Mouse (Mus musculus): ENCODE measurements around the gene Gm20517. TPM values are rescaled to one million over a fixed set of nuclear protein-coding genes. Genes with fewer than 3 reads are reported as not detected.

Gm20517 gene
- polyA plus RNA-seq, 1 experiment from 2014 or later, result 1.1 TPM

DNA sequence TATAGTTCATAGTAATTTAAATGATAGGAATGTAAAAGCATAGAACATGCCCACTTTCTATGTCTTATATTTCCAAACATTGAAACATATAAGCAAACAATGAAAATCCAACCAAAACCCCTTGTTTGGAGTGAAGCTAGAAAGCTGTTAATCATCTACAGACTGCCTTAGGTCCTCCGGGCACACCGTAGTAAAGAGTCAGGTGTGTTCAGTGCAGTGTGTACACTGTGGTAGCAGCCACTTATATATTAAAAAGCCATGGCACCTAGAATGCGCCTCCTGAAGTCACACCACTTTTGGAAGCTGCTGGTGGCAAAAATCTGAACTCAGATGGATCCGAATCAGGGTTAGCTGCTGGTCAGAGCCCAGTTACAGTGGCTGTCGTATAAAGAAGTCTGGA, 66.8 kb downstream of the Gm20517 start:
- Histone ChIP-seq H3K4me3 (ENCODE audit: low read depth, low read length) (no peak overlapping the region), H3K27me3 (ENCODE audit: control insufficient read depth, insufficient read depth, low read length) (no peaks in the 10 kb centered on the region), H3K9me3 (ENCODE audit: control insufficient read depth, low read length) (no peaks in the 10 kb centered on the region), H3K27ac (replicated peaks) (no peak overlapping the region), H3K4me1 (replicated peaks; ENCODE audit: control insufficient read depth, insufficient read depth) (no peaks in the 10 kb centered on the region), H3K36me3 (ENCODE audit: control insufficient read depth, insufficient read depth, low read length) (0 out of 2 replicates have a peak, but pooled peaks cover 3% of the 10 kb centered on the region), H3K4me2 (replicated peaks; ENCODE audit: low read depth) (no peak overlapping the region), H3K9ac (ENCODE audit: low read length) (no peak overlapping the region)
- TF ChIP-seq EP300 (optimal IDR thresholded peaks at IDR 0.05), result no peak
- no peak for TF ChIP-seq CTCF (IDR thresholded peaks at IDR 0.05; ENCODE audit: low read depth)
- 66% methylated on average over 5 of the region's 5 CpGs for WGBS
- peak; percentile 78; the same call in 1 of the 2 replicates for ATAC-seq (ENCODE audit: low FRiP score, low TSS enrichment)
- no peak for DNase-seq (ENCODE audit: low spot score)

DNA sequence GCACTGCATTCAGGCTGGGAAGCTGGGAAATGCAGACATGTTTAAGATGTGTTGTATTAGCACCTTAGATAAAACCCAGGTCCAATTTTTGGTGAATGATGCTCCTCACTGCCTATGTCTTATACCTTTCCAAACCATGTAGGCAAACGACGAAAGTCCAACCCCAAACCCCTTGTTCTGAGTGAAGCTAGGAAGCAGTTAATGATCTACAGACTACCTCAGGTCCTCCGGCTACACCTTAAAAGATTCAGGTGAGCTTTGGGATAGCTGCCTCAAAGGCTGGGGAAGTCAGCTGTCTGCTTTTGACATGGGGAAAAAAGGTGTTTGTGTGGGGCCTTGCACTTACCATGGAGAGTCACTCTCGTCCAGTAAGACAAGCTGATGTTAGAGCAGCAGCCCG, 67.3 kb downstream of the Gm20517 start:
- no peak overlapping the region for H3K9ac ChIP-seq (ENCODE audit: low read length)
- 0 out of 2 replicates have a peak, but pooled peaks cover 3% of the 10 kb centered on the region for H3K36me3 ChIP-seq (ENCODE audit: control insufficient read depth, insufficient read depth, low read length)
- TF ChIP-seq CTCF (IDR thresholded peaks at IDR 0.05; ENCODE audit: low read depth), result no peak
- no peak for TF ChIP-seq EP300 (optimal IDR thresholded peaks at IDR 0.05)
- no peak overlapping the region for H3K27ac ChIP-seq (replicated peaks)
- no peak for DNase-seq (ENCODE audit: low spot score)
- no peak overlapping the region for H3K4me2 ChIP-seq (replicated peaks; ENCODE audit: low read depth)
- H3K4me3 ChIP-seq (ENCODE audit: low read depth, low read length), result no peak overlapping the region
- 67% methylated on average over 5 of the region's 5 CpGs for WGBS
- no peaks in the 10 kb centered on the region for H3K27me3 ChIP-seq (ENCODE audit: control insufficient read depth, insufficient read depth, low read length)
- no peaks in the 10 kb centered on the region for H3K4me1 ChIP-seq (replicated peaks; ENCODE audit: control insufficient read depth, insufficient read depth)
- ATAC-seq (ENCODE audit: low FRiP score, low TSS enrichment), result no peak
- no peaks in the 10 kb centered on the region for H3K9me3 ChIP-seq (ENCODE audit: control insufficient read depth, low read length)

DNA sequence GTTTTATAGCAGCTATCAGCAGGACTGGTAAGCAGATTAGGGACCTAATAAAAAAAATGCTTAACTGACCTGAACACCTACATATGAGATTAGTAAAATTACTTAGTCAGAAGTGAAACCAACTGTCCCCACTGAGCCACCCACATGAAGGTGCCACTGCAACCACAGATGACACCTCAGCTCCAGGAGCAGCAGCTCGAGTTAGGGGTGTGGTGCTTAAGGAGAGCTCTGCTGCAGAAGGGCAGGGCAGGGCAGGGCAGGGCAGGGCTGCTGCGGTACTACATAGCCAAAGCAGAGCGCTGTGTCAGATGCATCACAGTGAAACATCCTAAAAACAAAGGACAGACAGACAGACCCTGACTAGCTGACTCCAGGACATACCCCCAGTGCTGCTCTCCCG, 71.4 kb downstream of the Gm20517 start:
- ATAC-seq (ENCODE audit: low FRiP score, low TSS enrichment) (no peak), DNase-seq (ENCODE audit: low spot score) (no peak)
- TF ChIP-seq EP300 (optimal IDR thresholded peaks at IDR 0.05), result no peak
- TF ChIP-seq CTCF (IDR thresholded peaks at IDR 0.05; ENCODE audit: low read depth), result no peak
- no peak overlapping the region for H3K9ac ChIP-seq (ENCODE audit: low read length)
- 0 out of 2 replicates have a peak, but pooled peaks cover 3% of the 10 kb centered on the region for H3K4me1 ChIP-seq (replicated peaks; ENCODE audit: control insufficient read depth, insufficient read depth)
- no peak overlapping the region for H3K27ac ChIP-seq (replicated peaks)
- H3K9me3 ChIP-seq (ENCODE audit: control insufficient read depth, low read length), result no peaks in the 10 kb centered on the region
- H3K36me3 ChIP-seq (ENCODE audit: control insufficient read depth, insufficient read depth, low read length), result 0 out of 2 replicates have a peak, but pooled peaks cover 5% of the 10 kb centered on the region
- no peak overlapping the region for H3K4me3 ChIP-seq (ENCODE audit: low read depth, low read length)
- no peak overlapping the region for H3K4me2 ChIP-seq (replicated peaks; ENCODE audit: low read depth)
- 67% methylated on average over 4 of the region's 4 CpGs for WGBS
- no peaks in the 10 kb centered on the region for H3K27me3 ChIP-seq (ENCODE audit: control insufficient read depth, insufficient read depth, low read length)

DNA sequence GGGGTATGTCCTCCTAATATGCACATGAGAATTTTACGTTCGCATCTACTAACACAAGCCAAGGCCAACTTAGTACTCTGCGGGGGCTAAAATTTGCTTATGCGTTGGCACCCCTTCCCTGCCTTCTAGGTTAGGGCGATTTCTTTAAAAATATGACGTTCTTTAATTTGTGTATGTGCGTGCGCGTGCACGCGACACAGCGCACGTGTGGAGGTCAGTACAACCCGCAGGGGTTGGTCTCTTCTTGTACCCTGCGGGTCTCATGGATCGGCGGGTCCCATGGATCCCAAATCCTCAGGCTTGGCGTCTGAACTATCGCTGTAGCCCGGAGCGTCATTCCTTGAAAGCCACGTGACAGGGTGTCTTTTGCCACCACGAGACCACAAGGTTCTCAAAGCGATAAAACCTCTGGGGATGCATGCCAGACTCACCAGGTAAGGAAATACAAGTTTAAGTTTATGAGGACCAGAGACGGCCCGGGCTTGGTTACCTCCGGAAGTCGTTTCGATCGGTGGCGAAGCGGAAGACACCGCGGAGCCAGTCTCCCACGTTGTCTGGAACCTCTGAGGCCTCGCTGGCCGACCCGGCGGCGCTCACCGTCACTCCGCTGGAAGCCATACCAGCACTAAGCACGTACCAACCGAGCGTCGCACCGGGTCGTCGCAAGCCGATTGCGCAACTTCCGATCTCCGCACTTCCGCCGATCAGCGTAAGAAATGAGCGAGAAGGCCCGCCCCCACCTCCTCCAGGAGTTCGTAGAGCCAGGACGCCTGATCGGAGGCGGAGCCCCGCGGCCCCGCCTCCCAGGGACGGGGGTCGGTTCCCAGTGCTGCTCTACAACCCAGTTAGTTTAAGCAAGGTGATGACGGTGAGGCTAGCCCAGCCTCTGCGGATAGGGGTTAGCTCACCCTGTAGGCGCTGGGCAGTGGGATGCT, 76.3 kb downstream of the Gm20517 start:
- H3K9me3 ChIP-seq (ENCODE audit: control insufficient read depth, low read length), result no peaks in the 10 kb centered on the region
- 0 out of 2 replicates have a peak, but pooled peaks cover 2% of the 10 kb centered on the region for H3K36me3 ChIP-seq (ENCODE audit: control insufficient read depth, insufficient read depth, low read length)
- 0 out of 2 replicates have a peak, but pooled peaks cover 3% of the 10 kb centered on the region for H3K4me1 ChIP-seq (replicated peaks; ENCODE audit: control insufficient read depth, insufficient read depth)
- H3K4me3 ChIP-seq (ENCODE audit: low read depth, low read length), result peak overlapping the region; percentile 79
- peak overlapping the region; percentile 81 for H3K9ac ChIP-seq (ENCODE audit: low read length)
- under 1% methylated on average over 70 of the region's 70 CpGs for WGBS
- H3K27me3 ChIP-seq (ENCODE audit: control insufficient read depth, insufficient read depth, low read length), result no peaks in the 10 kb centered on the region
- no peak for TF ChIP-seq CTCF (IDR thresholded peaks at IDR 0.05; ENCODE audit: low read depth)
- TF ChIP-seq EP300 (optimal IDR thresholded peaks at IDR 0.05), result no peak
- peak; percentile 91 for ATAC-seq (ENCODE audit: low FRiP score, low TSS enrichment)
- peak overlapping the region; percentile 82 for H3K27ac ChIP-seq (replicated peaks)
- peak overlapping the region; percentile 94 for H3K4me2 ChIP-seq (replicated peaks; ENCODE audit: low read depth)
- peak; percentile 96 for DNase-seq (ENCODE audit: low spot score)

DNA sequence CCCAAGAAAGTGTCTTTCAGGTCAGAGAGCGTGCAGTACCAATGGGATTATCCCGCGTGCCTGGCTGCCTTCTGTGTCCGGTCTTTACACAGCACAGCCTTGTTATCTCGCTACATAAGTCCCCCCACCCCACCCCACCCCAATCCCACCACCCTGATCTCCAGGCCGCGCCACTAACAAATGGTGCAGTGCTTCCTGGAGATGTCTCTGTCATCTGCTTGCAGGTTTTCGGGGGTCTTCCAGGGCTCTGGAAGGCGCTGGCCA, 76.9 kb downstream of the Gm20517 start, which contains the start of gene Tomm6:
TSS of gene Tomm6 (minus strand) at position 43 of the 264 bp plus-strand sequence.
- H3K4me2 ChIP-seq (replicated peaks; ENCODE audit: low read depth), result peak within 1 kb of the TSS; percentile 94
- peak within 1 kb of the TSS; percentile 81 for H3K9ac ChIP-seq (ENCODE audit: low read length)

More for the DNA sequence above, 76.9 kb downstream of the Gm20517 start, which contains the start of gene Tomm6:
- Histone ChIP-seq H3K4me3 (ENCODE audit: low read depth, low read length) (peak within 1 kb of the TSS; percentile 79), H3K27ac (replicated peaks) (peak within 1 kb of the TSS; percentile 82), H3K36me3 (ENCODE audit: control insufficient read depth, insufficient read depth, low read length) (0 out of 2 replicates have a peak, but pooled peaks cover 2% of the 10 kb centered on the region), H3K4me1 (replicated peaks; ENCODE audit: control insufficient read depth, insufficient read depth) (0 out of 2 replicates have a peak, but pooled peaks cover 3% of the 10 kb centered on the region), H3K27me3 (ENCODE audit: control insufficient read depth, insufficient read depth, low read length) (no peaks in the 10 kb centered on the region), H3K9me3 (ENCODE audit: control insufficient read depth, low read length) (no peaks in the 10 kb centered on the region)
- no peak for ATAC-seq (ENCODE audit: low FRiP score, low TSS enrichment)
- TF ChIP-seq CTCF (IDR thresholded peaks at IDR 0.05; ENCODE audit: low read depth) (no peak), EP300 (optimal IDR thresholded peaks at IDR 0.05) (no peak)
- 0% methylated on average over 9 of the region's 9 CpGs for WGBS
- DNase-seq (ENCODE audit: low spot score), result no peak

Measured in stomach, postnatal 0 days (tissue).